In genomic region chr15:83156929-83157666, GRCm38 (mm10) we compare ENCODE assay signal across 9 mouse cellular contexts. TPM values are rescaled to one million over a fixed set of nuclear protein-coding genes. Genes with fewer than 3 reads are reported as not detected.
DNase-seq lines count a peak whose midpoint lies in the region; ATAC-seq and TF ChIP-seq lines count a peak whose summit lies in the region.
"Had no signal": no experiment of that assay in that cellular context is flagged by ENCODE, and none has a peak within 500 bp of the region (broad histone marks: within the 10 kb centered on the region; RNA-seq: fewer than 3 reads in every experiment).

No protein-coding gene starts in this region.

- TF ChIP-seq CTCF in embryonic fibroblast, embryonic 13.5 days (IDR thresholded peaks at IDR 0.05; ENCODE audit: borderline replicate concordance, insufficient read depth, low read length): peak; percentile 78

- peak; percentile 38 for ATAC-seq in intestine, embryonic 16.5 days

- DNase-seq in cerebellum, postnatal 25 days: peak; percentile 42 to 67
- DNase-seq in cerebellum, adult 11-12 months: no peak
- peak; percentile 54 to 65 for DNase-seq in urinary bladder, adult 18-20 months (ENCODE audit: low spot score in 2 of 2)
- no peak for DNase-seq in urinary bladder, adult 2 months (ENCODE audit: low spot score)
- peak; percentile 80 for DNase-seq in lung, postnatal 36 days
- peak; percentile 25 to 53 for DNase-seq in thymus, postnatal 10 days (ENCODE audit: low spot score in 2 of 2)

- WGBS in intestine, embryonic 16.5 days: 74% methylated on average over 11 of the region's 11 CpGs

- H3K27me3 ChIP-seq in intestine, embryonic 16.5 days (replicated peaks; ENCODE audit: control insufficient read depth, insufficient read depth, low read length): no peaks in the 10 kb centered on the region
- H3K27me3 ChIP-seq: liver, embryonic 15.5 days had no signal

- H3K27ac ChIP-seq in embryonic fibroblast, embryonic 13.5 days (ENCODE audit: insufficient read depth, low read length): peak overlapping the region; percentile 93
- no peak overlapping the region for H3K27ac ChIP-seq in intestine, embryonic 16.5 days (ENCODE audit: low read length)
- H3K27ac ChIP-seq: liver, embryonic 15.5 days had no signal

- peak; percentile 42 for TF ChIP-seq POLR2A in embryonic fibroblast, embryonic 13.5 days (IDR thresholded peaks at IDR 0.05; ENCODE audit: low read depth, low read length)

- H3K9me3 ChIP-seq in intestine, embryonic 16.5 days (ENCODE audit: control insufficient read depth, low read length): no peaks in the 10 kb centered on the region
- H3K9me3 ChIP-seq: liver, embryonic 15.5 days had no signal

- no peak overlapping the region for H3K9ac ChIP-seq in intestine, embryonic 16.5 days (ENCODE audit: low read depth, low read length)
- H3K9ac ChIP-seq: liver, embryonic 15.5 days had no signal

- no peak overlapping the region for H3K4me3 ChIP-seq in embryonic fibroblast, embryonic 13.5 days (ENCODE audit: insufficient read depth, low read length)
- no peak overlapping the region for H3K4me3 ChIP-seq in intestine, embryonic 16.5 days (ENCODE audit: low read length)
- H3K4me3 ChIP-seq: liver, embryonic 15.5 days had no signal

- no peak overlapping the region for H3K4me2 ChIP-seq in intestine, embryonic 16.5 days (ENCODE audit: low read depth, low read length)
- H3K4me2 ChIP-seq: liver, embryonic 15.5 days had no signal

- H3K4me1 ChIP-seq in embryonic fibroblast, embryonic 13.5 days (ENCODE audit: control insufficient read depth, insufficient read depth, low read length): peaks cover 19% of the 10 kb centered on the region
- H3K4me1 ChIP-seq in intestine, embryonic 16.5 days (ENCODE audit: control insufficient read depth, insufficient read depth, low read length): 0 out of 2 replicates have a peak, but pooled peaks cover 3% of the 10 kb centered on the region

- H3K36me3 ChIP-seq in intestine, embryonic 16.5 days (ENCODE audit: control insufficient read depth, insufficient read depth, low read length): peaks cover 20% of the 10 kb centered on the region

RNA-seq across cellular contexts. Expression of gene Poldip3, which starts 7.9 kb away (rescaled TPM):
- polyA plus RNA-seq in urinary bladder, adult 2 months (2012; rRNA removed): 60.9 and 64.6 TPM in 2 replicates
- polyA plus RNA-seq in embryonic fibroblast, embryonic 13.5 days (2011; ENCODE audit: insufficient read length, low read depth, missing spikeins): 70.6 and 78.3 TPM in 2 replicates
- 104 and 106 TPM in 2 replicates for polyA plus RNA-seq in intestine, embryonic 16.5 days (2015; fragmentation: Nextera tagmentation; extraction: Ambion mirVana)

RNA-seq across cellular contexts. Expression of gene Cyb5r3, which starts 15.3 kb away (rescaled TPM):
- polyA plus RNA-seq in urinary bladder, adult 2 months (2012; rRNA removed): 131 and 197 TPM in 2 replicates
- polyA plus RNA-seq in embryonic fibroblast, embryonic 13.5 days (2011; ENCODE audit: insufficient read length, low read depth, missing spikeins): 273 and 297 TPM in 2 replicates
- 283 and 299 TPM in 2 replicates for polyA plus RNA-seq in intestine, embryonic 16.5 days (2015; fragmentation: Nextera tagmentation; extraction: Ambion mirVana)

RNA-seq across cellular contexts. Expression of gene Rrp7a, which starts 34.5 kb away (rescaled TPM):
- polyA plus RNA-seq in urinary bladder, adult 2 months (2012; rRNA removed): 56.1 and 60.9 TPM in 2 replicates
- 70.9 and 72.7 TPM in 2 replicates for polyA plus RNA-seq in embryonic fibroblast, embryonic 13.5 days (2011; ENCODE audit: insufficient read length, low read depth, missing spikeins)
- polyA plus RNA-seq in intestine, embryonic 16.5 days (2015; fragmentation: Nextera tagmentation; extraction: Ambion mirVana): 69.4 and 75.4 TPM in 2 replicates

Comparison
In these comparisons a context has a peak if more than half of its experiments do, and no peak if none do; other contexts are left out.
1. DNase-seq: peak in cerebellum, postnatal 25 days (2 of 2), urinary bladder, adult 18-20 months (2 of 2), lung, postnatal 36 days (single experiment) and thymus, postnatal 10 days (2 of 2); none in cerebellum, adult 11-12 months (single experiment) and urinary bladder, adult 2 months (single experiment).